In genomic region chr2:178843458-178843857, GRCm38 (mm10) we compare ENCODE assay signal across 21 mouse cellular contexts.
DNase-seq lines count a peak whose midpoint lies in the region; ATAC-seq lines count a peak whose summit lies in the region.
"Had no signal": no experiment of that assay in that cellular context is flagged by ENCODE, and none has a peak within 500 bp of the region (broad histone marks: within the 10 kb centered on the region; RNA-seq: fewer than 3 reads in every experiment).

No protein-coding gene starts in this region.

- WGBS in forebrain, embryonic 15.5 days = 95% methylated on average over 3 of the region's 3 CpGs
- 94% methylated on average over 3 of the region's 3 CpGs for WGBS in forebrain, embryonic 10.5 days
- 93% methylated on average over 3 of the region's 3 CpGs for WGBS in midbrain, embryonic 11.5 days
- WGBS in midbrain, embryonic 16.5 days = 89% methylated on average over 3 of the region's 3 CpGs

- no peak for DNase-seq in forebrain, embryonic 10.5 days (ENCODE audit: extremely low spot score, low spot score)
- DNase-seq in heart, adult 11 months = peak; percentile 61
- DNase-seq in heart, postnatal 4 days = no peak
- DNase-seq in midbrain, embryonic 11.5 days (ENCODE audit: low spot score, missing footprints) = peak; percentile 75
- DNase-seq: adrenal gland, adult 2 months; adrenal gland, adult 8-10 months; adrenal gland, postnatal 10 days; adrenal gland, postnatal 14 days; adrenal gland, postnatal 25 days; adrenal gland, postnatal 36 days; B cell, adult 2 months; cerebellum, adult 11 months; cerebellum, adult 11-12 months; cerebellum, adult 18-20 months had no signal

- H3K9me3 ChIP-seq in forebrain, embryonic 15.5 days = no peaks in the 10 kb centered on the region
- no peaks in the 10 kb centered on the region for H3K9me3 ChIP-seq in forebrain, embryonic 10.5 days
- H3K9me3 ChIP-seq in midbrain, embryonic 11.5 days (ENCODE audit: control insufficient read depth, low read length) = no peaks in the 10 kb centered on the region
- no peaks in the 10 kb centered on the region for H3K9me3 ChIP-seq in midbrain, embryonic 16.5 days (replicated peaks; ENCODE audit: control insufficient read depth, low read length, poor library complexity, severe bottlenecking)

- no peaks in the 10 kb centered on the region for H3K36me3 ChIP-seq in forebrain, embryonic 15.5 days
- H3K36me3 ChIP-seq in forebrain, embryonic 10.5 days (replicated peaks) = no peaks in the 10 kb centered on the region
- H3K36me3 ChIP-seq in midbrain, embryonic 11.5 days (ENCODE audit: control insufficient read depth, insufficient read depth, low read length) = no peaks in the 10 kb centered on the region
- no peaks in the 10 kb centered on the region for H3K36me3 ChIP-seq in midbrain, embryonic 16.5 days (ENCODE audit: control insufficient read depth, insufficient read depth, low read length)
- H3K36me3 ChIP-seq: G1E had no signal

- H3K4me3 ChIP-seq in forebrain, embryonic 15.5 days = no peak overlapping the region
- no peak overlapping the region for H3K4me3 ChIP-seq in forebrain, embryonic 10.5 days
- no peak overlapping the region for H3K4me3 ChIP-seq in midbrain, embryonic 11.5 days (ENCODE audit: low read depth, low read length)
- no peak overlapping the region for H3K4me3 ChIP-seq in midbrain, embryonic 16.5 days (ENCODE audit: low read depth, low read length)

- 0 out of 2 replicates have a peak overlapping the region, but pooled peaks have one; percentile 89 for H3K27ac ChIP-seq in forebrain, embryonic 15.5 days (replicated peaks)
- H3K27ac ChIP-seq in forebrain, embryonic 10.5 days = no peak overlapping the region
- H3K27ac ChIP-seq in midbrain, embryonic 11.5 days (ENCODE audit: low read depth, low read length) = no peak overlapping the region
- no peak overlapping the region for H3K27ac ChIP-seq in midbrain, embryonic 16.5 days (ENCODE audit: low read length)

- no peak overlapping the region for H3K9ac ChIP-seq in forebrain, embryonic 15.5 days (replicated peaks)
- no peak overlapping the region for H3K9ac ChIP-seq in midbrain, embryonic 11.5 days (ENCODE audit: low read length)
- no peak overlapping the region for H3K9ac ChIP-seq in midbrain, embryonic 16.5 days (ENCODE audit: low read depth, low read length)

- no peak for ATAC-seq in forebrain, embryonic 15.5 days (replicated peaks)
- no peak for ATAC-seq in midbrain, embryonic 11.5 days (ENCODE audit: low FRiP score)
- no peak for ATAC-seq in midbrain, embryonic 16.5 days
- ATAC-seq: activated CD4-positive, CD25-positive, alpha-beta regulatory T cell, adult 4 months; CD4-positive, CD25-positive, alpha-beta regulatory T cell, adult 4 months; Patski had no signal

- H3K27me3 ChIP-seq in forebrain, embryonic 15.5 days = no peaks in the 10 kb centered on the region
- no peaks in the 10 kb centered on the region; the same call in 1 of the 2 replicates for H3K27me3 ChIP-seq in forebrain, embryonic 10.5 days (ENCODE audit: poor library complexity, severe bottlenecking)
- no peaks in the 10 kb centered on the region for H3K27me3 ChIP-seq in midbrain, embryonic 11.5 days (ENCODE audit: control insufficient read depth, insufficient read depth, low read length)
- no peaks in the 10 kb centered on the region for H3K27me3 ChIP-seq in midbrain, embryonic 16.5 days (ENCODE audit: control insufficient read depth, insufficient read depth, low read depth, low read length)
- H3K27me3 ChIP-seq: CH12.LX, Patski had no signal

- H3K4me1 ChIP-seq in forebrain, embryonic 15.5 days = peaks cover 52% of the 10 kb centered on the region
- peaks cover 27% of the 10 kb centered on the region for H3K4me1 ChIP-seq in forebrain, embryonic 10.5 days
- peaks cover 2% of the 10 kb centered on the region; the same call in 1 of the 2 replicates for H3K4me1 ChIP-seq in midbrain, embryonic 11.5 days (ENCODE audit: control insufficient read depth, insufficient read depth, low read length)
- peaks cover 4% of the 10 kb centered on the region for H3K4me1 ChIP-seq in midbrain, embryonic 16.5 days (ENCODE audit: control insufficient read depth, insufficient read depth, low read length)

- H3K4me2 ChIP-seq in forebrain, embryonic 15.5 days (replicated peaks) = no peak overlapping the region
- no peak overlapping the region for H3K4me2 ChIP-seq in midbrain, embryonic 11.5 days
- H3K4me2 ChIP-seq in midbrain, embryonic 16.5 days (ENCODE audit: low read length) = no peak overlapping the region

Comparison
In these comparisons a context has a peak if more than half of its experiments do, and no peak if none do; other contexts are left out.
1. DNase-seq: peak in heart, adult 11 months (single experiment) and midbrain, embryonic 11.5 days (single experiment); none in forebrain, embryonic 10.5 days (single experiment) and heart, postnatal 4 days (single experiment).